Mouse (Mus musculus) layer of hippocampus, adult 9-11 months (tissue): ENCODE results near the gene Vmn1r235.
"Not testable (repeated sequence)": the region's sequence is repeated elsewhere in the genome, so short reads cannot be mapped to it uniquely, and the experiment has no call there.

Source experiments
- DNase-seq: peaks from one replicate; pipeline ENCODE4 v3.0.0; 2022

The Vmn1r235 gene

GRCm38 (mm10) chr17:21256111-21256510, at the start of gene Vmn1r235:
Gene Vmn1r235 (plus strand): TSS chr17:21256411.
- no peak for DNase-seq

DNA sequence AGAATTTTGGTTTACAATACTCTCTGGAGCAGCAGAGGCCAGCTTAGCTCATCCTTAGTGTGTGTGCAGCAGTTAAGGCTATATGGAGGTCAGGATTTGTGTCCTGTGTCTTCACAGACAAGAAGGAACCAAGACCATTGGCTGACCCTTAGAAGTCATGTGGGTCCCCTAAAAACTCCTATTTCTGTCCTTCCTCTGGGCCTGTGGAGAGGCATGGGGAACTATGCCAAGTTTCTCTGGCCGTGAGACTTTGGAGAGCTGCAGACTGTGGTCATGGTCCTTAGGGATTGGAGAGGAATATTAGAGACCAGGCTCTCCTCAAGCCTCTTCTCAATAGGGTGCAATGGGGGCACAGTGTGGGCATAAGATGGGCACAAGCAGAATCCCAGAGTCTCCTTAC, 45.1 kb upstream of the Vmn1r235 start:
- not testable (repeated sequence) for DNase-seq

DNA sequence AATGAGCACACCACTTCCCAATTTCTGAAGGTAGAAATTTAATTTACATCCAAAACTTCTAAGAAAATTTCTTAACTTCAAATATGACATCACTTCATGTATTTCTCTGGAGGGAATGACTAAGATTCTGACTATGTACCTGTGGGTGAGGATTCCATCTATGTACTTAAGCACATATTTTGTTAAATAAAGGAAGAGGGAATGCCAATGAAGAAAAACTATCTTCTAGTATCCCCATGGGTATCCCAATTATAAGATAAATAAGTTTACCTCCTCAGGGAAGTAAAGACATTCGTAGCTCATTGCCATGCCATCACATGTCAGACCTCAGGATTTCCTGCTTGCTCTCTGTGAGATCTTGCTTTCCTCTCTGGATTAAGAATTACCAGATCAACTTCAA, 30.4 kb upstream of the Vmn1r235 start, which contains the start of gene Vmn1r234:
TSS of gene Vmn1r234 (plus strand) at position 301 of the 400 bp plus-strand sequence.
- DNase-seq: no peak

GRCm38 (mm10) chr17:21231654-21232053, 24.6 kb upstream of the Vmn1r235 start:
- DNase-seq: peak; percentile 4

DNA sequence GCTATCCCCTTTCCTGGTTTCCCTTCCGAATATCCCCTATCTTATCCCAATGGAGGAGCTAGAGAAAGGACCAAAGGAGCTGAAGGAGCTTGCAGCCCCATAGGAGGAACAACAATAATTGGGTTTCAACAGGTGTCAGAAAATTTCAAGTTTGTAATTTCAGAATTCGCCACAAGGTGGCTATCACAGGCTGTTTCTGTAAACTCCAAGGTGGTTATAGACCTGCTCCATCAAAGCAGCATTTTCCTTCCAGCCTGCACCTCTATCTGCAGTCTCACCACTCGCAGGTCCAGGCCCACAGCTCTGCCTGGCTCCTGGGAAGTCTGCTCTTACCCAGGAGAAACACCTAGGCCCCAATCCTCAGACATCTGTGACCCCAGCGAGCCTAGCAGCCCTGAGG, 15.9 kb downstream of the Vmn1r235 start:
- peak; percentile 15 for DNase-seq

DNA sequence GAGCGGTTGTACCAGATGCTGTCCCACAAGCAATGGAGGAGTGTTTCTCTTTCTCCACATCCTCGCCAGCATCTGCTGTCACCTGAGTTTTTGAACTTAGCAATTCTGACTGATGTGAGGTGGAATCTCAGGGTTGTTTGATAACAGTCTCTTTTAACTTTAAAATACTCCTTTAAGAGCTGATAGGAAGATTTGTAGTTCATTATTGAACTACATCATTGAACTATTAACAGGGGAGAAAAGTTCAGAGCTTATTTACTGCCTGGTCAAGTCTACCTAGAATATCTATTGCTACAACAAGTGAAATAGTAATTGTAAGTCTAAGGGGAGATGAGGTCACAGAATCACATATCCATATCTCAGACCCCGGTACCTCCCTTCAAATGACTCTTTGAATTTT, 26.4 kb downstream of the Vmn1r235 start, which contains the start of gene Vmn1r236:
TSS of gene Vmn1r236 (plus strand) at position 301 of the 400 bp plus-strand sequence.
- no peak for DNase-seq

DNA sequence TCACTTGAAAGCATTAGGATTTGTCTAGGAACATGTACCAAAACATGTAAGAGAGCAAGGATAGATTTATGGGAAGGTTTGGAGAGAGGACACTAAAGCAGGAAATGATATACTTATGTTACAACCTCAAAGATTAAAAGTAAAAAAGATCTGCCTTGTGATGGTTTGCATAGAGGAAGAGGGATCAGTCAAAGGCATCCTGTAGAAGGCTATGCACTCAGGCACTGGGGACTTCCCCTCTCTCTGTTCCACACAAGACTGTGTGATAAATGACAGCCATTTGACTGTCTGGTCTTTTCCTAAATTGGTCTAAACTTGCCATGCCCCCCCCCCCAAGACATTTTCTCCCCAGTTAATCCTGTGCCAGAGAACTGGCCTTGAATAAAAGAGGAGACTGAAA, 28.2 kb downstream of the Vmn1r235 start:
- DNase-seq: no peak

DNA sequence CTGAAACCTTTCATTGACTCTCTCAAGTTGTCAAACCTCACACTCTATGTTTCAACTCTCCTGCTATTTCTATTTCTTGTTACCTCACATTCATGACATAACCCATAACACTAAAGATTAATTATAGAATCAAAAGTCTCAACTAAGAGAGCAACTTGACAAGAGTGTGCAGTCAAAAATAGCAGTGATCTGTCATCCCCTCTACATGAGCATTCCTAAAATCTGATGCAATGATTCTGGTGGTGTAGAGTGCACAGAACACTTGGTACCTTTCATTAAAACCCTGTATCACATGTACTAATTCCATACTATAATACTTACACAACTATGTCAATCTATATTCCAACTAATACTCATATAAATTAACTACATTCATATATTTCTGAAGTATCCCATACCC, 33.5 kb downstream of the Vmn1r235 start:
- no peak for DNase-seq

DNA sequence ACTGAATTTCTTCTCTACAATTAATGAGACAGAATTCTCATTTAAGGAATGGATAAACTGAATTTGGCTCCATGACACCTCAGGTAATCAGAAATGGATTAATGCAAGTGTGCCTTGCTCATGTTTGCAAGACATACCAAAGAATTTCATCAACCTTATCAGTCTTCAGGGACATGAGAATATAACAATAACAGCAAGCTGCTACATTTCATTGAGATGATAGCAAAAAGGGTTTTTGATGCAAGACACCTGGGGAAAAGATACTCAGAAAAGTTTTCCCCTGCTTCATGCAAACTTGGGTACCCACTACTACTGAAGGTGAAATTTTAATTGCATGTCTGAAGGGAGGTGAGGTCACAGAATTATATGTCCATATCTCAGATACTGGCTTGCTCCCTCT, 55.4 kb downstream of the Vmn1r235 start, which contains the start of gene Vmn1r237:
TSS of gene Vmn1r237 (plus strand) at position 301 of the 400 bp plus-strand sequence.
- DNase-seq: no peak
